Mouse (Mus musculus) hindbrain, embryonic 10.5 days (tissue): ENCODE results near the gene Prkag2. TPM values are rescaled to one million over a fixed set of nuclear protein-coding genes. Genes with fewer than 3 reads are reported as not detected.

Experiments used
- DNase-seq: peaks from one replicate; pipeline ENCODE4 v3.0.0-alpha.2; 2017; ENCODE audit warnings: low spot score
- H3K27ac ChIP-seq: fragments of 300-500 bp; sonication (generic); 2 replicates; pipeline ENCODE4 v1.5.1; 2016; ENCODE audit warnings: mild to moderate bottlenecking, moderate library complexity
- H3K27me3 ChIP-seq: fragments of 300-500 bp; sonication (generic); 2 replicates; pipeline ENCODE4 v1.6.1; 2016; ENCODE audit warnings: mild to moderate bottlenecking; ENCODE audit not compliant: poor library complexity, insufficient read depth, severe bottlenecking
- H3K36me3 ChIP-seq: fragments of 300-500 bp; sonication (generic); 2 replicates; pipeline ENCODE4 v1.6.1; 2016; ENCODE audit warnings: mild to moderate bottlenecking, moderate library complexity
- H3K4me1 ChIP-seq: fragments of 300-500 bp; sonication (generic); replicated peaks from 2 replicates; pipeline ENCODE4 v1.6.1; 2016; ENCODE audit warnings: mild to moderate bottlenecking
- H3K4me3 ChIP-seq: fragments of 300-500 bp; sonication (generic); 2 replicates; pipeline ENCODE4 v1.5.1; 2016; ENCODE audit warnings: mild to moderate bottlenecking, moderate library complexity
- H3K9me3 ChIP-seq: fragments of 300-500 bp; sonication (generic); 2 replicates; pipeline ENCODE4 v1.6.1; 2016; ENCODE audit warnings: mild to moderate bottlenecking, moderate library complexity
- WGBS: fragments of 180-500 bp; shearing (Covaris S2); methylation state at CpG from one replicate; pipeline ENCODE4 v1.1.7; 2016; 5-methylcytosine and 5-hydroxymethylcytosine counted together
- polyA plus RNA-seq: library from polyadenylated mRNA; unstranded; fragments of >200 nt; fragmentation: Nextera tagmentation; extraction: Ambion mirVana; gene quantifications from 2 replicates; pipeline ENCODE4 v1.2.1, GENCODE M21; 2016

Gene Prkag2
- polyA plus RNA-seq, 1 experiment from 2014 or later: 46.3 TPM

- Histone ChIP-seq H3K36me3 (peaks cover 74% of the 10 kb centered on the region), H3K27ac (no peak overlapping the region)
- 88% methylated on average over 11 of the region's 11 CpGs for WGBS
Observed at GRCm38 (mm10) chr5:24877836-24878624, 222.4 kb downstream of the Prkag2 start.

GRCm38 (mm10) chr5:24876653-24877052 lies 223.8 kb downstream of the Prkag2 start:
- 92% methylated on average over 9 of the region's 9 CpGs for WGBS
- no peak for DNase-seq
- H3K36me3 ChIP-seq: peaks cover 68% of the 10 kb centered on the region

More at GRCm38 (mm10) chr5:24877836-24878624, 222.4 kb downstream of the Prkag2 start:
- Histone ChIP-seq H3K9me3 (no peaks in the 10 kb centered on the region), H3K27me3 (no peaks in the 10 kb centered on the region), H3K4me3 (no peak overlapping the region), H3K4me1 (peaks cover 5% of the 10 kb centered on the region)
- no peak for DNase-seq

GRCm38 (mm10) chr5:24874111-24874510 lies 226.3 kb downstream of the Prkag2 start:
- H3K36me3 ChIP-seq: peaks cover 64% of the 10 kb centered on the region
- H3K27ac ChIP-seq: no peak overlapping the region
- no peak overlapping the region for H3K4me3 ChIP-seq
- H3K27me3 ChIP-seq: no peaks in the 10 kb centered on the region
- peaks cover 12% of the 10 kb centered on the region for H3K4me1 ChIP-seq
- DNase-seq: no peak
- WGBS: 93% methylated on average over 4 of the region's 4 CpGs
- H3K9me3 ChIP-seq: no peaks in the 10 kb centered on the region

More at GRCm38 (mm10) chr5:24876653-24877052, 223.8 kb downstream of the Prkag2 start:
- no peaks in the 10 kb centered on the region for H3K27me3 ChIP-seq
- H3K27ac ChIP-seq: no peak overlapping the region
- peaks cover 12% of the 10 kb centered on the region for H3K4me1 ChIP-seq
- no peak overlapping the region for H3K4me3 ChIP-seq
- no peaks in the 10 kb centered on the region for H3K9me3 ChIP-seq

- Histone ChIP-seq H3K4me1 (peaks cover 12% of the 10 kb centered on the region), H3K4me3 (no peak overlapping the region), H3K36me3 (peaks cover 63% of the 10 kb centered on the region), H3K27me3 (no peaks in the 10 kb centered on the region), H3K9me3 (no peaks in the 10 kb centered on the region), H3K27ac (no peak overlapping the region)
- WGBS: 70% methylated on average over 6 of the region's 6 CpGs
- no peak for DNase-seq
Observed at GRCm38 (mm10) chr5:24873221-24873620, 227.2 kb downstream of the Prkag2 start.

GRCm38 (mm10) chr5:24871276-24871675 lies 229.2 kb downstream of the Prkag2 start:
- H3K27ac ChIP-seq: no peak overlapping the region
- peaks cover 12% of the 10 kb centered on the region for H3K4me1 ChIP-seq
- DNase-seq: no peak
- H3K9me3 ChIP-seq: peaks cover 3% of the 10 kb centered on the region; the same call in 1 of the 2 replicates
- no peak overlapping the region for H3K4me3 ChIP-seq
- H3K36me3 ChIP-seq: peaks cover 68% of the 10 kb centered on the region
- WGBS: 93% methylated on average over 12 of the region's 12 CpGs
- H3K27me3 ChIP-seq: no peaks in the 10 kb centered on the region

DNA sequence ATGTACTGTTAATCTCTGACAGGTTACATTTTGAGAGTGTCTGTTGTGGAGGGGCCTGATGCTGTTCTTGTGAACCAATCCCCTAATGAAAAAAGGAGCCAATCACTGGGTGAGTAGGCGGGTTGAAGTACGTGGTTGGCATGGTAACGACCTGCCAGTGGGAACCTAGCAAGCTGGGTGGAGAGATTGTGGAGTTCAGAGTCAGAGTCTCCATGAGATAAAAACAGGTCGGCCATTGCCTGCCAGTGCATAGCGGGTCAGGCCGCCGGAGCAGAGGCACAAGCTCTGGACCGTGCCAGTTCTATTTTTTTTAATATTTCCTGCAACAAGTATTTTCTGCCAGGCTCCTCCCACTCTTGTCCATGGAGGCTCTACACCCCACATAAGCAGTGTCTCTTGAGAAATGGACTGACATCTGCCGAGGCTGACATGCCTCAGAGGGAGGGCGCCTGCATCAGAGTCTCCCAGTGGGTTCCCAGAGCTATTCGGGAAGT lies 230.6 kb downstream of the Prkag2 start:
- Histone ChIP-seq H3K4me3 (no peak overlapping the region), H3K27me3 (no peaks in the 10 kb centered on the region), H3K4me1 (peaks cover 12% of the 10 kb centered on the region), H3K9me3 (peaks cover 3% of the 10 kb centered on the region; the same call in 1 of the 2 replicates), H3K27ac (no peak overlapping the region), H3K36me3 (peaks cover 67% of the 10 kb centered on the region)
- no peak for DNase-seq
- WGBS: 76% methylated on average over 11 of the region's 11 CpGs

DNA sequence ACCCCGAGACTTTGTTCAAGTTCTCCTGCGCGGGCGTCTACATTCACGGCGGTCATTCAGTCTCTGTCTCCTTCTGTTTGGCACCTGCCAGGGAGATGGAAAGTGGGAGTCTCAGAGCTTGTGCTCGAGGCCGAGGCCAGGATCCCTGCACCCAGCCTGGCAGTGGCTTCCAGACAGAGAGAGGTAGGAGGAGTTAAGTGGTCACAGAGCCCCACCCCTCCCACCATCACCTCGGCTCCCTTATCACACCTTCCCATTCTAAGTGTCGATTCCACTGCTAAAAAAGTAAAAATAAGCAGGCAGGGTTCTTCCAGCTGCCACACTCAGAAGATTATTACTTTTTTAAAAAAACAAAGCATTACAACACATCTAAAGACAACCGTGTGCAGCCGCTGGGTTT lies 236.6 kb downstream of the Prkag2 start:
- H3K27me3 ChIP-seq: no peaks in the 10 kb centered on the region
- 82% methylated on average over 12 of the region's 12 CpGs for WGBS
- peaks cover 69% of the 10 kb centered on the region for H3K36me3 ChIP-seq
- no peaks in the 10 kb centered on the region for H3K4me1 ChIP-seq
- DNase-seq: no peak
- no peak overlapping the region for H3K27ac ChIP-seq
- peaks cover 3% of the 10 kb centered on the region; the same call in 1 of the 2 replicates for H3K9me3 ChIP-seq
- H3K4me3 ChIP-seq: no peak overlapping the region

- DNase-seq: no peak
- WGBS: 90% methylated on average over 9 of the region's 9 CpGs
- H3K36me3 ChIP-seq: peaks cover 47% of the 10 kb centered on the region
Observed at GRCm38 (mm10) chr5:24861449-24861930, 239.0 kb downstream of the Prkag2 start.

DNA sequence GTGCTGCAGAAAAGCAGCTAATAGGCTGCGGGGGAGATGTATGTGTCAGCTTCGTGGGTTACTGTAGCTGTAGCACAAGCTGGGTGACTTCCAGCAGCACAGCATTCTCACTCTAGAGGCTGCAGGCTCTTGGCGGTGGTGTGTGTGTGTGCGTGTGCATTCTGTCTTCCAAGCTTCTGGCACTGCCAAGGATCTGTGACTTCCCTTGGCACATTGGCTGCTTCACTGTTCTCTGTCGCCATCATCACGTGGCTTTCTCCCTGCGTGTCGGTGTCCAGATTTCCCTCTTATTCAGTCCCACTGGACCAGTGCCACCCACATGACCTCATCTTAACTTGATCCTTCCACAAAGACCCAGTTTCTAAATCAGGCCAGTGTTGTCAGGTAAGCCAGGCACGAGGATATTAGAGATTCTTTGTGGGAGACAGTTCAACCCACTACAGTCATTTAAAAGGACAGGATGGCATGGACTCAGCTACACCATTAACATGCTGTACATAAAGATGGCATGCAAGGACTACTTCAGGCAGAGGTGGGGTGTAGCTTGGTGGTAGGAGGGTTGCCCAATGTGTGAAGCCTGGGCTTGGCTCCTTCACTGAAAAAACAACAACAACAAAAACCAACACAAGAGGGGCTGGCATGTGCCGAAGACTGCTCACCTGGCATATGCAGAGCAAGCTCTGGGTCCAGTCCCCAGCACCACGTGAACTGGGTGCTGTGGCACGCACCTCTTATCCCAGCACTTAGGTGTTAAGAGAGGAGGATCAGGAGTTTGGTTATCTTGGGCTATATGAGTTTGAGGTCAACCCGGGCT lies 239.6 kb downstream of the Prkag2 start:
- no peak overlapping the region for H3K4me3 ChIP-seq
- no peak for DNase-seq
- WGBS: 90% methylated on average over 13 of the region's 13 CpGs

More at GRCm38 (mm10) chr5:24861449-24861930, 239.0 kb downstream of the Prkag2 start:
- peaks cover 2% of the 10 kb centered on the region; the same call in 1 of the 2 replicates for H3K9me3 ChIP-seq
- no peaks in the 10 kb centered on the region for H3K27me3 ChIP-seq
- no peak overlapping the region for H3K27ac ChIP-seq
- no peaks in the 10 kb centered on the region for H3K4me1 ChIP-seq
- no peak overlapping the region for H3K4me3 ChIP-seq

DNA sequence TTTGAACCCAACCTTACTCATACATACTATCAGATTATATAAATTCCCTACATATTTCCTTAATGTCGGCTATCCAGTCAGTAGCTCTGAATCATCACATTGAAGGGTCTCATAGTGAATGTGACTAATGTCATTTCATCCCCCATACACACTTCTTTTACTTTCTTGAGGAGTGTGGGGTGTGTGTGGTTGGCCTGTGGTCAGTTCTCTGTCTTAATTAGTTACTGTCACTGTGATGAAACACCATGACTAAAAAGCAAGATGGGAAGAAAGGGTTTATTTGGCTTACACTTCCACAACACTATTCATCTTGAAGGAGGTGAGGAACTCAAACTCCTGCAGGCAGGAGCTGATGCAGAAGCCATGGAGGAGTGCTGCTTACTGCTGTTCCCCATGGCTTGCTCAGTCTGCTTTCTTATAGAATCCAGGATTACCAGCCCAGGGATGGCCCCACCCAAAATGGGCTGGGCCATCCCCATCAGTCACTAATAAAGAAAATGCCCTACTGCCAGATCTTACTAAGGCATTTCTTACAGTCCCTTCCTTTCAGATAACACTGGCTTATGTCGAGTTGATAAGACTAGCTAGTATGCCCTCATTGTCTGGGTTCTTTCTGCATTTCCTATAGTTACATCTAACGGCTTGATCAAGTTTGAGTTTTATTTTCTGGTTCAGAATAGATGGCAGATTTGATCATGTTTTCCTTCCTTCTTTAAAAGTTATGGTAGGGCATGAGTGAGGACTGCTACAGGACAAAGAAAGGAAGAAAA lies 240.5 kb downstream of the Prkag2 start:
- no peak overlapping the region for H3K27ac ChIP-seq
- H3K36me3 ChIP-seq: peaks cover 36% of the 10 kb centered on the region
- no peak overlapping the region for H3K4me3 ChIP-seq
- WGBS: 73% methylated on average over 3 of the region's 3 CpGs
- no peaks in the 10 kb centered on the region for H3K27me3 ChIP-seq
- no peak for DNase-seq
- no peaks in the 10 kb centered on the region for H3K9me3 ChIP-seq
- H3K4me1 ChIP-seq: no peaks in the 10 kb centered on the region

More for the DNA sequence above, 239.6 kb downstream of the Prkag2 start:
- no peaks in the 10 kb centered on the region for H3K9me3 ChIP-seq
- H3K27me3 ChIP-seq: no peaks in the 10 kb centered on the region
- no peaks in the 10 kb centered on the region for H3K4me1 ChIP-seq
- no peak overlapping the region for H3K27ac ChIP-seq
- H3K36me3 ChIP-seq: peaks cover 41% of the 10 kb centered on the region

DNA sequence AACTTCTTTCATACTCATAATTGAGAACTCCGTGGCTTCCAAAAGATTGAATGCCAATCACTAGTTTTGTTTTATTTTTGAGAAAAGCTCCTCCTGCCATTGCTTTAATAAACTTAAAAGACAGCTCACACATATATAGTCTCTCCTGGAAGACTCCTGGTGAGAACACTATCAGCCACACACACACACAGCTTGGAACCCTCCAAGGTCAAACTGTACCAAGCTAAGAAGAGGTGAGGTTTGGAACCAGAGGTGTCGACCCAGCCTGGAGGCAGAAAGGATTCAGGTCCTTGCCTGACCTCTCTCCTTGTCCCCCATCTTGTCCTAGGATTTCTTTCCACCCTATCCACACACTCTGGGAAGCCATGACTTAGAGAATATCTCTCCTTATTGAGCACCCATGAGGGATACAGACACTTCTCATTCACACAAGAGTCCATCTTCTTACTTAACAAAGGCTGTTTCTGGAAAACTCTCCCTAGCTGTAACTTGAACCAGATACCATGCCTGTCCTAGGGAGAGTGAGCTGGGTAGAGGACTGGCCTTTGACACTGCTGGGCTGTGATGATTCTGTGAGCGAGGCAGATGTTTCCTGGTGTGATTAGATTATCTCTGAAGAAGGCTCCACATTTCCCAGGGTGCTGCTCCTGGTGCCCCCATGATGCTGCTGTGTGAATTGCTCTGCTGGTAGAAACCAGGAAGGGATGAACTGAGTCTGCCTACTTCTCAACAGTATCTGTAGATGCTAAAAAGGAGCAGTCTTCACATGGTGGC lies 245.4 kb downstream of the Prkag2 start:
- WGBS: 70% methylated on average over 3 of the region's 3 CpGs
- Histone ChIP-seq H3K27me3 (no peaks in the 10 kb centered on the region), H3K4me3 (no peak overlapping the region), H3K27ac (no peak overlapping the region), H3K36me3 (no peaks in the 10 kb centered on the region), H3K4me1 (no peaks in the 10 kb centered on the region), H3K9me3 (no peaks in the 10 kb centered on the region)
- no peak for DNase-seq
